Mouse (Mus musculus) frontal cortex, postnatal 14 days (tissue): ENCODE data around the gene Ehbp1l1.
A peak's percentile ranks its signal among the peaks of the same experiment; 100 is the strongest.

Source experiments
- DNase-seq, 2 experiments: peaks; one replicate each; pipeline ENCODE4 v3.0.0; 2022; ENCODE audit warnings: low spot score in 2 of 2

Ehbp1l1 gene

DNA sequence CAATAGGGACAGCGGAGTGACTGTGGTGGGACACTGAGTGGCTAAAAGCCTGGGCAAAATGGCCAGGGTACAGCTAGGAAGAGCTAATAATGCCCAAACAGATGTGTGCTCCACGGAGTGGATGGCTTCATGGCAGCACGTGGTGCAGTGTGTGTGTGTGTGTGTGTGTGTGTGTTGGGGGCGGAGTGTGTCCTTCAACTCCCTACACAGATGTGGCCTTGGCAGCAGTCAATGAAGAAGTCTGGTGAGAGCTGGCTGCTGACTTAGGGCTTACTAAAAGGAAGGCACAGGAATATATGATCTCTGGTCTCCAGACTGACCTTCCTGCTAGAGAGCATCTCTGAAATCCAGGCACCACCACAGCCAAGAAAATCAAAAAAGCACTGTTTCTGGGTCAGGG lies 57.7 kb downstream of the Ehbp1l1 start:
- no peak for DNase-seq

- DNase-seq: no peak
Measured at GRCm38 (mm10) chr19:5666386-5666785, 59.7 kb downstream of the Ehbp1l1 start.

- no peak for DNase-seq
Measured at GRCm38 (mm10) chr19:5665465-5665864, 60.7 kb downstream of the Ehbp1l1 start.

DNA sequence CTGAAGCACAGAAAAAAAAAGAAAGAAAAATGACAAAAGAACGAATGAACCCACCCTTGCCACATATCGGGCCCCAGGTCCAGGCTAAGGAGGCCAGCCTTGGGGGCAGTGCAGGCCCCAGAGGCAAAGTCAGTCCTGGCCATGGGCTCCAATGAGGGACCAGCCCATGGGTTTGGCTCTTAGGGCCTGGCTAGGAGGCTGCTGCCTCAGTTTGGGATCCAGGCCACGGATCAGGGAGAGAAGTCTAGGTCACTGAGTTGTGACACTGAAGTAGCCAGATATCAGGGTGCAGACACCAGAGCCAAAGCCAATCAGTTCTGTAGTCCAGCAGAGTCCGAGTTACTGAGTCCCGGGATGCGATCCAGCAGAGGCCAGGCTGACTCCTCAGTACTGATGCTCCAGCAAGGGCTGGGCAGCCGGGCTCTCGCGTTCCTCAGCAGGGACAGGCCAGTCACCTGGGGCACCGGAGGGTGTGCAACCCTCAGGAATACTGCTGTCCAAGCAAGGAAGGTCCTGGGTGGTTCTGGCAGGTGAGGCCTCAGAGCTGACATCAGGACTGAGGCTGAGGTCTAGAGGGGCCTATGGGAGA lies 61.4 kb downstream of the Ehbp1l1 start:
- DNase-seq: no peak

DNA sequence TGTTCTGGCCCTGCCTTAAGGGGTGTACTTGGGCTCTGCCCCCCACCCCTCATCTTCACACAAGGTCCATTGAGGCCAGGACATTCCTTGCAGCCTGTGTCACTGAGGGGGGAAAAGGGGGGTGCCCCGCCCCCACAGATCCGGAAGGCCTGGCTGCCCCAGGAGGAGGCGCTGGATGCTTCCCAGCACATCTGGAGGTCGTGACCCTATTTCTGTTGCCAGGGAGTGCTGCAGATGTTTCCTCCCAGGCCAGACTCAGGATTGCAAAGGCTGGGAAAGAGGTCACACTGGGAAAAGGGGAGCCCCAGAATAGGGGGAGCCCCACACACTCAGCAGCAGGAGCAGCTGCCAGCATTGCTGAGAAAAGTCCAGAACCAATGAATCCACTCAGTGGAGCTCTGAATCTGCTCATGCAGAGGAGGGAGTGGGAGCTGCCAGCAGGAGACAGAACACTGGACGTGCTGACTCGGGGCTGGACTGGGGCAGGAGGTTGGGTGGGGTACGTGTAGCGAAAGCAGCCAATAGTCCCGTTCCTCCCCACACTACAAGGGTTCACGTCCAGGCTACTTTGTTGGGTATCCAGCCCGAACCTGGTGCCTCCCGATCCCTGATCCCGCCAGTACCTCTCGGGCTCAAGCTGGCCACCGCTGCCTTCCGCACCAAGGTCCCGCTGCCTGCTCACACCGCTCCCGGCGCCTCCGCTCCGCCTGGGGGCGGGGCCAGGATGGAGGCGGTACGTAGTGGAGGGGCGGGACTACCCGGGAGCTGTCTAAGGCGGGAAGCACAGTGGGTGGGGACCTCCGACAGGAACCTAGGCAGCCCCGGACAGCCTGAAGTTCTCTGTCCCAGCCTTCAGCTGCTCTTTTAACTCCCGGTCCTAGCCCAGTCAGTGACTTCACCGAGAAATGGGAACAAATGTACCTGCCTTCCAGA lies 62.9 kb downstream of the Ehbp1l1 start, which contains the start of gene Sipa1:
Gene Sipa1 (minus strand): TSS at position 727 of the 933 bp plus-strand sequence.
- peak; percentile 65 to 76 for DNase-seq

- no peak for DNase-seq
Measured at GRCm38 (mm10) chr19:5662310-5662709, 63.8 kb downstream of the Ehbp1l1 start.

DNA sequence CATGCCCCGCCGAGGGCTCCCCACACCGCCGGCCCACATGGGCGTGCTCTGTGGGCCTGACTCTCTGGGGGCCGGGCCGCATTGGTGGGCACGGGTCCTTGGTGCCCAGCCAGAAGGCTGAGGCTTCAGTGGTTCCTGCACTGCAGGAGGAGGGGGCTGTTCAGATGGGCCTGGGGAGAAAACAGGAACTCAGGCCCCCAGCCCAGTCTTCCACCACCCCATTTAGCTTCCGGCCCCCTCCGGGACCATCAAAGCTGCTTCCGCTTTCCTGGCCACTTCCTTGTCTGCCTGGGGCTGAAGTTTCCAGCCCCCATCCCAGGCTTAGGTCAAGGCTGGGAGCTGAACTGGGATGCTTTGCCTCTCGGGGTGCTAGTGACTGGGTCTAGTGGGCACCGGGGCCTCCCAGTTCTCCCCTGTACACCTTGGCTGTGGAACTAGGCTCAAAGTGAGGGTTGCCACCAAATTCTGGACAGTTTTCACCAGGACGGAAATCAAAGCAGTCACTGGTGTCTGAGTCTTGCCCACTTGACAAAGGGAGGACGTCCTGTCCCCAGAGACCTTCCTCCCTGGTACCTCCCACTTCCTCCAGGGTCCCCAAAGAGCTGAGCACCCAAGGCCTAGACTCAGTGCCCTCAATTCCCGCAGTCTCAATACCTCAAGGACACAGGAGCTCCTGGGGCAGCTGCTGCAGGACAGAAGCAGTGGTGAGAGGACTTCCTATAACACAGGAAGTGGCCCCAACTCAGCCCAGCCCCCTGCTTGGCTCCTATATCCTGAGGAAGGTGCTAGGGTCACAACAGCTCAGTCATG lies 65.0 kb downstream of the Ehbp1l1 start:
- peak in 1 of 2 experiments; percentile 44 for DNase-seq
